Mouse (Mus musculus) left cerebral cortex, adult 9 months (tissue): Measurements from ENCODE around the gene Ogfod2.
A peak's percentile ranks its signal among the peaks of the same experiment; 100 is the strongest.

ENCODE experiments used
- DNase-seq, 2 experiments: peaks; one replicate each; pipeline ENCODE4 v3.0.0; 2022; ENCODE audit warnings: low spot score in 2 of 2

Gene Ogfod2

DNA sequence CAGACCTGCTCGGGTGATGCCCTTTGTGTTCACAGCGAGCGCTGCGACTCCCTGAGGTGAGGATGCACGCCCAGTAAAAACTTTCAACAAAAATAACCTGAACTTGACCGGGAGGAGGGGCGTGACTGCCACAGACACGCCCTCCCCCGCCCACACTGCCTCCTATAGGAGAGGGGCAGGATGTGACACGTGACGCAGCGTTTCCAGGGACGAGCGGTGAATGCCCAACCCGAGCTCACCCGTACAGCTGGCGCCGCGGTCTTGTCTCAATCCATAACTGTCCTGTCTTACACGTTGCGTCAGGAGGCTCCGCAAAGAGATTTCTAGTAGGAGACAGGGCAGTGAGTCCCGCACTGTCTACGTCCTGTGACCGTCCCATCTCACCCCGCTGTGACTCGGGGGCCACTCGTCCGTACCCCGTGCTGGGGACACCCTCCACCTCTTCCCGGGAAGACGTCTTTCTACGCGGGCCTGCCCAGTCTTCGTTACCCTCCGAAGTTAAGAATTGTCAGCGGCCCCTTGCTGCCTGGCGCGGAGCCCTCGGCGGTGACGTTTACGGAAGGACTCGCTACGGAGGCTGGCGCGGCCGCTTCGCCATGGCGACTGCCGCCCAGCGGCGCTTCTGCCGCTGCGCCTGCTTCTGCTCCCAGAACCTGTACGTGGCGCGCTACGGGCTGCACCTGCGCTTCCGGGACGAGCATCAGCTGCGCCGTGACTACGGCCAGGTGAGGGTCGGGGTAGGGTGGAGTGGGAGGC lies at the start of gene Ogfod2:
Ogfod2 (plus strand) TSS at position 556 of the 756 bp plus-strand sequence.
- peak; percentile 81 to 94 for DNase-seq

DNA sequence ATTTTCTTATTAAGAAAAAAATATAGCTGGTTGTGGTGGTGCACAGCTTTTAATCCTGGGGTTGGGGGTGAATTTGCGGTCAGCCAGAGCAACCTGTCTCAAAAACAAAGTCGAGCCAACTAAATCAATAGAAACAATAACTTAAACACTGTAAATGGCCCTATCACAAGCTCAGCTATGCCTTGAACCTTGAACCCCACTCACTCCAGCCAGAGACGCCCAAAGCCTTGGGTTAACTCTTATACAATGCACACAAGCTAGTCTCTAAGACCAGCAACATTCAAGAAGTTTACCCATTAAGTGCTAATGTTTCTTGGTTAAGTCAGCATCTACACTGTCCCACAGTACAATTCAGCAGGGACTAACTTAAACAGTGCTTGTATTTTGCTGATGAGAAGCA lies 42.4 kb upstream of the Ogfod2 start:
- DNase-seq, result no peak

DNA sequence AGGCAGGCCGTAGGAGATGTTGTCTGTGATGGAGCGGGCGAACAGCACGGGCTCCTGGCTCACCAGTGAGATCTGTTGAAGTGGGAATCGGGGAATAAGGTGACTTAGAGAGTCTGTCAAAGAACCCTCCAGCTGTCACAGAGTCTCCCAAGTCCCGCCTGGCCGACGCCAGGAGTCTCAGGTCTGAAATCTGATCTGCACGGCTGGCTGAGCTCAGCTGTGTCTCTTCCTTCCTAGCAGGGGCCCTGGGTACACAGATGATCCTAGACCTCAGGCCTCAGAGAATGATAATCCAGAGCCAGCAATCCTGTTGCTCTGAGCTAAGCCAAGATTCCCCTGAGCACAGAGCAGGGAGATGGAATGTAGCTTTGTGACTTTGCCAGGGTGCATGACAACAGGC lies 38.4 kb upstream of the Ogfod2 start:
- no peak for DNase-seq

DNA sequence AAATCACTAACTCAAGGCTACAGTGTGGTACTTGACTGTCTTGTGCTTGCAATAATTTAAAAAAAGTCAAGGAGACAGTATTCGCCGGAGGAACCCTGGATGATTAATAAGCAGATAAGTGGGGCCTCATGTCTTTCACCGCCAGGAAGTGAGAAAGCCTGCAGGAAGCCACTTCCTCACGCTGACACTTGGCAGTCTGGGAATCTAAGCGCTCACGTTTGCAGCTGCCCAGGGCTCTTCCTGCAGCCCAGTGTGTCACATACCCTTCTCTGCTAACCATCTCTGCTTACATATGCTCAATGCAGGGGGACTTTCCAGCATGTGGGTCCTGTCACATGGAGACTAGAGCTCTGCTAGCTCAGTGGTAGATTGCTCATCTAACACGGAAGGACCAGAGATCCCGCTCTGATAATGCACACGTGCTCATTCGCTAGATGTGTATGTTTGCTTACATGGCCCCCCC lies 37.2 kb upstream of the Ogfod2 start:
- DNase-seq, result no peak

DNA sequence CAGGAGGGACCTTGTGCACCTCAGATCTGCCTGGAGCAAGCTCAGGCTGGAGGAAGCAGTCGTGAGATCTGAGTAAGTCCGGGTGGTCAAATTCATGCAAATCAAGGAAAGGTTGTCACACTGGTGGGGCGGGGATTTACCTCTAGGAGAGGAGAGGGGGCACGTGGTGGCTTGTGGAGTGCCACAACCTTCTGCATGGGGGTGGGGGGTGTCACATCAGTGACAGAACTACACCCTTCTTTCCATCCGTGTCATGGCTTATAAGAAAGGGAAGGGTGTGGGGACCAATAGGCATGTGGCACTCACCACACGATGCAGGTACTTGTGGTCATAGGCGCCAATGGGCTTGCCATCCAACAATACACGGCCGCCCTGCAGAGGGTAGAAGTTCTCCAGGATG lies 36.4 kb upstream of the Ogfod2 start:
- no peak for DNase-seq

DNA sequence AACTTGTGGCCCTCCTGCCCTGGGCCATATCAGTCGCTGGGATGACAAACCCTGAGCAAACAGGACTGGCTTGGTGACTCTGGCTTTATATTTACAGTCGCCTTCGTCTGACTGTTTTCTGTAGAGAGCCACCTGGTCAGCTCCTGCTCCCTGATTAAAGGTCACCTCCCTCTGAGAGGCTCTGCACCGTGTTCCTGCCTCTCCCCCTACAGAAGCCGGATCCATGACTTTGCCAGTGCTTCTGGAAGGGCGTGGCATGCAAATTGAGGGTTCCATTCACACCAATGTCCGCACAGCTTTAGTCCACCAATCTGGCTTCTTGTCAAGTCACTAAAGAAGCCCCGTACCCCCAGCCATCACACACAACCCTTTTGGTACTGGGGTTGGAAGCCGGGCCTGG lies 35.5 kb upstream of the Ogfod2 start:
- no peak for DNase-seq

DNA sequence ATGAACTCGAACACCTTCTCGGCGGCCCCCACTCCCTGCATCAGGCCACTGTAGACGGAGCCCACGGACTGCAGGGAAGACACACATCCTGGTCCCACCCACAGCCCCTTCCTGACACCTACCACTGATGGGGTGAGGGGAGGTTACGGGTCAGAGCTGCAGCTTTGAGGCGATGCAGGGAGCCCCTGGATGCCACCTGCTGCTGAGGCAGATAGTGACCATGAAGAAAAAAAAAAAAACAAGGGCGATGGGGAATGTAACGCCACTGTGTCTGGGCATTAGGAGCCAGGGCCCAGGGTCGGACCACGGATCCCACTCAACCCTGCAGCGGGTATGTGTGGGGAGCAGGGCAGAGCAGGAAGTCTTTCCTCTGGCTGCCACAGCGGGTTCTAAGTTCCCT lies 34.9 kb upstream of the Ogfod2 start:
- DNase-seq, result no peak

DNA sequence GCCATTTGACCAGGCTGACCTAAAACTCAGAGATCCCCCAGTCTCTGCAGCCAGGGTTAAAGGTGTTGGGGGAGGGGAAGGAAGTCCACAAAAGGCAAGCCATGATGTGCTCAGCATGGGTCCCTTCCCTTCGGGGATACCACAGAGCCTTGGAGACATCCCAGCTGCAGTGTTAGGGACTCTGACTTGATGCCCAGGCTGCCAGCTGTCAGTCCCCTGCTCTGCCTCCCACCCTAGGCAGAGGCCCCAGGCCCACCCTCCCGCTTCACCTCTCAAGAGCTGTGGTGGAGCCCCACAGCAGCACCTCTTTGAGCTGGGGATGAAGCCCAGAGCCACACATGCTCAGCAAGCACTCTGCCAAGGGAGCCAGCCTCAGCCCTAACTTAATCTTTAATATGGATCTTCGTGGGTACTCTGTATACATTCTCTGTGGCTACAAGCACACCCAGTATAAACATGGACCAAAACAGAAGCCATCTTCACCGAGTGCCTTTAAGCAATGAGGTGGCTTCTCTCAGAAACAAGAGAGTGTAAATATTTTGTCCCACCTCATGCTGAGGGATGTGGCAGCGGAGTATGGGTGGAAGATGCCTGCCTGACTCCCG lies 34.1 kb upstream of the Ogfod2 start:
- no peak for DNase-seq

DNA sequence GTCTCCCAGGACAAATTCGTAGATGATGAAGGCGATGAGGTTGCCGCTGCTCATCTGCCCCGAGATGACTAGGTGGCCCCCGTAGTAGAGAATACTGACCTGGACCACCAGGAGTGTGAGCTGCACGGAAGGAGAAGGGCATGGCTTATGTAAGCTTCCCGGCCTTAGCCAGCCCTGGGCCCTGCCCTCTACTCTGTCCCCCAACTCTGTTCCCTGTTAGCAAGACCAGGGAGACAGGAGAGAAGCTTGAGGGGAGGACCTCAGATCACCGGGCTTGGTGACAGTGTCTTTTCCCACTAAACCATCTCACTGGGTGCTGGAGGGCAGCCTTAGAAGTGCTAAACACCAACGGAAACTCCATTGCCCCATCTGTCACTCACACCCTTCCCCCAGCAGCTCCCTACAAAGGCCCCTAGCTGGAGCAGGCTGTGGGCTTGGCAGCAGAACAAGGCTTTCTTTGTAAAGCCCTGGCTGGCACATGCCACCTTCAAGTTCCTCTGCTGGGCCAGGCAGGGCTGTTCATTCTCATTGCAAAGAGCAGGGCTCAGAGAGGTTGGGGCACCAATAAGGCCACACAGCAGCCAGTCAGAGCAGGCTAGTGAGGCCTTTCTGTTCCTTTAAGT lies 33.2 kb upstream of the Ogfod2 start:
- peak; percentile 52 to 78 for DNase-seq

DNA sequence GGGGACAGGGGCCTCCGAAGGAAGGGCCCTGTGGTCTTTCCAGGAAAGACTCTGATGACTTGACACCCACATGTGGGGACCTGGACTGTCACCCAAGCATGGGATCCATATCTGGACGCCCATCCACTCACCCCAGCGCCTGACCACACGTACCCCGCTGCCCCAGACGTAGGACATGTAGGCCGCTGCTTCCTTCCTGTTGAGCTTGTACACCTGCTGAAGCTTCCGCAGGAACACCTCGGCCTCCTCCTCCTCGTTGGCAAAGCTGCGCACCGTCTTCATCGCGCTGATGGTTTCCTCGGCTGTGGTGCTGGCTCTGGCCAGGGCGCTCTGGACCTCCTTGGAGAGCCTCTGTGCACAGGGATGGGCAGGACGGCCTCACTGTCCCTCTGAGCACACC lies 32.2 kb upstream of the Ogfod2 start:
- no peak for DNase-seq

DNA sequence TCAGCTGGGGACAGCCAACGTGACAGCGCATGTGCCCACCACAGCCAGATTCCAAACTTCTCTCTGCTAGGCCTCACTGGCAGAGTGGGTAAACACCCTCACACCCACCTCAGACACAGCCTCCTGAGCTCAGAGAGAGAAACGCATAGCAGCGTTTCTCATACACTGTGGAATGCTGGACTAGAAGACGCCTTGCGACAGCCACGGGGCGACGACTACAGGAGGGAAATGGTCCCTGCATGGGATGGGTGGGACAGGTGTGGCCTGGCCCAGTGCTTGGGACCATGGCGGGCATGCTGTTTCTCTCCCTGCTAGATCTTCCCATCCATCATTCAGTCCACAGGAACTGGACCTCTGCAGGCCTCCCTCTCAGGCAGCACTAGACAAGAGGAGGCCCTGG lies 29.6 kb upstream of the Ogfod2 start:
- DNase-seq, result no peak

DNA sequence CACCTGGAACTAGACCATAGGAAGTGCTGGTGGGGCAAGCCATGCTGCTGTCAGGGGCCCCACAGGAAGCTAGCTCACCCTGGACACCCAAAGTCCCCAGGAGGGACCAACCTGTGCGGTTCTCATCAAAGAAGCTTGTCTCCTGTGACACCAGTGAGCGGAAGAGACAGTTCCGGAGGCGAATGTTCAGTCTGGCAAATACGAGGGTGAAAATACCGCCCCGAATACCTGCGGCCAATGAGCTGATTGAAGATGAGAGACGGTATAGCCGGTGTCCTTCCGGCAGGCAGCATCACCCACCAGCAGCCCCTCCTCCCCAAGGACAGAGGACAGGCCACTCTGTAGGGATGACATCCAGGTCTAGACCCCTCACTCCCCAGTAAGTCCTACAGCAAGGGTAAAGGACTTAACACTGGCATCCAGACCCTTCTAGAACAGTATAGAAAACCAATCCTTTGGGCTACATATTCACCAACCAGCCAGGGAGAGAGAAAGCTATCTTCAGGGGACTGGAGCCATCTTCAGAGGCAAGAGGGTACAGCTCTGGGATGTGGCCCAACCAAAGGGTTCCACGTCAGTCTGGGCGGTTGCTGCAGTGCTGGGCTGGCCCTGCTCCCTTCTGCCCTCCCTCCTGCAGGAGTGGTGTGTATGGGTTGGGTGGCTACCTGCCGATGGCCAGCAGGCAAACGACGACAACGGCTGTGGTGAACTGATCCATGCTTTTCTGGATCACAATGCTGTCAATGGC lies 29.0 kb upstream of the Ogfod2 start:
- DNase-seq, result no peak

DNA sequence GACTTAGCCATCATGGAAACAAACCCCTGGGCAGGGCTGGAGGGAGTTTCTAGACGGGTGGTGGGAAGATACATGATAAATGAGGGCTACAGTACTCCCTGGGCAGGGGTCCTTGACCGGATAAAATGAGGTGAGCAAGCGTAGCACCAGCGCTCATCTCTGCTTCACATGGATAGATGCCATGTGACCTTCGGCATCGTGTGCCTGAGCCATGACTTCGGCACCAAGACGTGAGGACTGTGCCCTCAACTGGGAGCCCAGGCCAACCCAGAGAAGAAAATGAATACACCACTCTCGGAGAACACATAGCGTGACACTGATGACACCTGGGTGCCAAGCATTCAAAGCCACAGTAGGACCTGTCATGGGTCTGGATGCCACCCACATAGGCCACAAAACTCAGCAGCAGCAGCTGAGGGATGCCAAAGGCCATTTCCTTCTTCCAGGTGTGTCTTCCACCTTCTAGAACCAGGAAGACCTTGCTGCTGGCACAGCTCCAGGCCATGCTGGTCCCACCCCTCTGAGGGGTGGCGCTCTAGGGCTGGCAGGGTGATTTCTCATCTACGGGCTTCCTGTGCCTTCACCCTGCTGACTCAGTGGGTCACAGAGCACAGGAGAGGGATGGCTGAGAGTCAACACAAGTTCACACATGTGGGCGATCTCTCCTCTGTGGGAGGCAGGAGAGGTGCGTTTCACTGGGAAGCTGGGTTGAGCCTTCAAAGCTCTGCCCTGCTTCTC lies 28.1 kb upstream of the Ogfod2 start:
- no peak for DNase-seq

DNA sequence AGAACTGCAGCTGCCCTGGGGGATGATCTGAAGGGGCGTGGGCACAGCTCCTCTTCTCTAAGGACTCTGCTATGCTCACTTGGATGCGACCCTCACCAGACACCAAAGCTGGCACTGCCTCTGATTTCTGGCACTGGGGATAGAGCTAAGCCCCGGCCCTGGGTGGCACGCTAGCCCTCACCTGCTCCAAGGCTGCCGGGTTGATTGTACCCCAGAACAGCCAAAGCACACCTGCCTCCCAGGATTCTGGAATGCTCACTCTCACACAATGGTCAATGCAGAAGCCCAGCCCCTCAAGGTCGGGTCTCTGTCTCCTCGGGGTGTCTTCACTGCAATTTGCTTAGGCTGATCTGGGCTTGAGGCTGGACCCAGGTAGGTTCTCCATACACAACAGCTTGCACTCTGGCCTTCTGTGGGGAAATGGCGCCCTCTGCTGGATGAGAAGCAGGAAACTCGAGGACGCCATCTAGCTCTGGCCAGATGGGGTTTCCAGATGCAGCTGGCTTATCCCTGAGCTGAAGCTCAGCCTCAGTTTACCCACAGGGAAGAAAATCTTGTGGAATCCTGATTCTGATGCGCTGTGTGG lies 27.4 kb upstream of the Ogfod2 start:
- DNase-seq, result peak; percentile 51 to 88

DNA sequence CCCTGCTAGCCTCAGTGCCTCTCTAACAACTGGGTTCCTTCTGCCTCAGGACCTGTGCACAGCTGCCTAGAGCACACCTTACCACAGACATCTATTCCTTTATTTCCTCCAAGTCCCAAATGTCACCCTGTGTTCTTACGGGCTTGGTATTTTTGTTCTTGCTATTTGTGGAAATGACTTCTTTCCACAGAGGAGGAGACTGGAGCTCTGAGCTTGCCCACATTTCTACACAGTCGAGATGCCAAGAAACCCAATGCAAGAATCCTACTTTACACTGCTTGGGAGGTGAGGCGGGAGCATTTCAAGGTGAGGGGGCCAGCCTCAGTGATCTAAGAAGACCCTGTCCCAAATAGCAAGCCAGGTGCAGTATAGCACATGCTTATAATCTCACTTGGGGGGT lies 26.6 kb upstream of the Ogfod2 start:
- peak; percentile 45 to 46 for DNase-seq

DNA sequence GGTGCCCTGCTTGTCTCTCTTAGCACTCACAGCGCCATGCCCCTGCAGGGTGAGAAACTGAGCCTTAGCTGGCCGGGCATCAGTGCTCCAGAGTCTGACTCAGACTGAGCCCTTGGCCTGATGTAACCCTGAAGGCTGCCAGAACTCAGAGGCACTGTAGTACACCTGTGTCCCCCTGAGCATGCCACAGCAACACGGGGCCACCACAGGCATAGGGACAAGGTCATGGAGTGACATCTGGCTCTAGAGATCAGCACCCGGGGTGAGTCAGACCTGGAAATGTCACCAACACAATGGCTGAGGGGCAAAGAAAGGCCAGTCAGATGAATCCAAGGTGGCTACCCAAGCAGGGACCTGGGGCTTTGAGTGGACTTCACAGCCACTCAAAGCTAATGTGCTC lies 25.2 kb upstream of the Ogfod2 start:
- DNase-seq, result no peak

DNA sequence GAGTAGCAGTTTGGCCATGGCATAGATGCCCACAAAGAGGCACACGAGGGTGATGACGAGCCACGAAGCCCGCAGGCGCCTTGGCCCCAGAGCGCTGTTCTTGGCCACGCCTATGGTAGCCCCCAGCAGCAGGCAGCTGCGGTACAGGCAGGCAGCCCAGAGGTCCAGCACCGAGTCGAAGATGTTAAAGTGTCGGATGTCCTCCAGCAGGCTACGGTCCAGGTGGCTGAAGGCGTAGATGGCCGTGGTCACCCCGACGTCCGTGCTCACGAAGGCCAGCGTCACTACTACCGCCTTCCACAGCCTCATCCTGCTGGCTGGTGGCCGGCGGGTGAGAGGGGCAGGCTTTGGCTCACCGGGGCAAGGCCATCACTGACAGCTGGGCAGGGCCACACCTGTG lies 22.2 kb upstream of the Ogfod2 start:
- no peak for DNase-seq

DNA sequence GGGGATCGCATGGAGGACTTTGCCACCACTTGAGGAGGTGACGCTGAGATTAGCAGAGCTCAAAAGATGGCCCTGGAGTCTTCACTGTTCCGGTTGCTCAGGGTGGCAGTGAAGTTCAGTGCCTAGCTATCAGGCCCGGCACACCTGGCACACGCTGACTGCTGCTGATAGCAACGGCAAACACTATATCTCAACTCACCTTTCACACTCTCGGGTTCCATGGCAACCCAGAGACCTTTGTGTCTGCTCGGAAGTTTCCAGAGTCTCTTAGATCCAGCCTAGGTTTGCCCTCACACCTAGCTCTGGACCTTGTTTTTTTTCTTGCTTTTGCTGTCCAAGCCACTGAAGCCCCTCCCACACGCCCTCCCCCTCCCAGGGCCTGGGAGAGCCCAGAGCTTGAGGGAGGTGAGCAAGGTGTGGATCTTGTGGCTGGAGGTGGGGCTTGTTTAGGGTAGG lies 20.1 kb upstream of the Ogfod2 start:
- no peak for DNase-seq

DNA sequence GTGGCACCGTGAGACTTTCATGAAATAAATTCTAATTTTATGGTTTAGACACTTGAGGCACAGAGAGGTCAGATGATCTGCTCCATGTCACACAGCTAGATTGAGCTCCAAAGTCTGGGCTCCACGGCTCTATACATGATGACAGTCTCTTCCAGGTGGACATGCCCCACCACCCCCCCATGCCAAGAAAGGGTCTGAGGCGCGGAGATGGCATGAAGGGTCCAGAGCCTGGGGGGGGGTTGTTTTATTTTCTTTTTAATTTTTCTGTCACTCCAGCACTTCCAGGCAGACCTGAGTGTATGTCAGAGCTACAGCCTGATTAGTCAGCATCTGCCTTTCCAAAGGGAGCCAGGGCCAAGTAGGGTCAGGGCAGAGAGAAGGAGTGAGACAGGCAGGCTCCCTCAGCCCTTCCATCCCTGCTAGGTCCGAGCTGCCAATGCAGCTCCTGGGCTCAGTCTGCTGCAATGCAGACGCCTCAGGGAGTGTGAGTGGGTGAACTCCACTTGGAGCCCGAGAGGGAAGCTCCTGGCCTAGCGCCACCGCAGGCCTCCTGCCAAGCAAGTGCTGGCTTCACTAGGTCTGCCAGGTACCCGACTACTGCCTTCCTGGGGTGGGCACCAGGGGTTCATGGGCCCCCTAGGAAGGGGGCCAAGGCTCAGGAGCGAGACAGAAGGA lies 18.8 kb upstream of the Ogfod2 start:
- peak in 1 of 2 experiments; percentile 86 for DNase-seq

DNA sequence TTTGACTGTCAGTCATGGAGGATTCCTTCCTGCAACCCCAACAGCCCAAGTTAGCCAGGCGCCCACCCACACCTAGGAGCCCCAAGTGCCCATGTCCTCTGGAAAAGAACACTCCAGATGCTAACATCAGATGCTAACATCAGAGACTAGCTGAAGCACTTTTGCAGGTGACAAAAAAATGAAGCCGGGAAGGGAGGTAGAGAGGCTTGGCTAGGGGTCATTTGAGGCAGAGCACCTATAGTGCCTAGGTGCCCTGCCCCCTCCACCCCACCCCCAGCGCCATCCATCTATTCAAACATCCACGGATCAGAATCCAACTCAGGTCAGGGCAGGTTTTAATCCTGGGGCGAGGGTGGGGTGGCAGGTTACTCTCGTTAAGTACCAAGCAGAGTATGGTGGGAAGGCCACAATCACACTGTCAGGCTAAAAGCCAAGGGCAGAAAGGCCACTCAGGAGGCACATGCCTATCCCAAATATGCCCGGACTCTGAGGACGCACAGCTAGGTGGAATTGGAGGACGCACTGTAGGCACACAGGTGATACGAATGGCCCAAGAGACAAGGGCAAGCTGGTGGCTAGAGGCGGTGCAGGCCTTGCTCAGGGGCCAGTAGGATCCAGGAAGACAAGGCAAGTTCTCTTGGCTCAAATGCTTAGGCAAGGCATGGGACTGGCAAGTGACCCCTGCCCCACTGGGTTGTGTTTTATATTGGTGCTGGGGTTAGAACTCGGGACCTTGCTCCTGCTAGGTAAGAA lies 18.1 kb upstream of the Ogfod2 start:
- DNase-seq, result no peak
